Mouse (Mus musculus) thymus, postnatal 10 days (tissue): ENCODE data around the gene Olfr345.

Experiments
- DNase-seq, 2 experiments: peaks; one replicate each; pipeline ENCODE4 v3.0.0; 2021; ENCODE audit warnings: low spot score in 2 of 2

Gene Olfr345

DNA sequence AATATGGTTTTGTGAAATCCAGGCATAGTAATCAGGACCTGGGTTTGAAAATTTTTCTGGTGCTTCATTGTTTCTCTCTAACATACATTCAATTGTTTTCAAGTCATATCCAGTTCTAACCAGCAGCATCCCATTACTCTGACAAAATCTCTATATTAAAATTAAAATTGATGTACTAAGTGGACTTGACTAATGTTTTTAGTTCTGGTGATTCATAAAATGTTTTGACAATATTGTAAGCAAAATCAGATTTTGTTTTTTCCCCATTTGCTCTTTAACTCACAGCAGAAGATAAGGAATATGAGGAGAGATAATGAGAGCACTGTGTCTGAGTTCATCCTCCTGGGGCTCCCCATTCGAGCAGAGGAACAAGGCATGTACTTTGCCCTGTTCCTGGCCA, at the start of gene Olfr345:
Gene Olfr345 (plus strand): TSS at position 301 of the 400 bp plus-strand sequence.
- no peak for DNase-seq

DNA sequence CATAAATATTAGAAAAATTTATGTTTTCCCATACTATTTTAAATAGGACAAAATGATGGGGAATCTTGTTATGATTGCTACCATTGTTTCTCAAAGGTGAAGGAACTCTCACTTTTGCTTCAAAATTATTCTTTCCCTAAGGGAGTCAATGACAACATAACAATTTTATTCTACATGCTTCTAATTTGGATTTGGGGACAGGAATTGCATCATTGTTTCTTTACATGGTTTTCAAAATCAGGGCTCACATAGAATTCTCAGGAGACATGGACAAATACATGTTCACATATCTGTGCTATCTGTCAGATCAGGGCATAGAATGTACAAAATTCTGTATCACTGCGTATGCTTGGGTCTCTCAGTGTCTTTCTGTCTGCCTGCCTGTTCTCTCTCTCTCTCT, 45.6 kb downstream of the Olfr345 start, which contains the start of gene Olfr346:
Gene Olfr346 (plus strand): TSS at position 301 of the 400 bp plus-strand sequence.
- no peak for DNase-seq
